Mouse (Mus musculus) ES-Bruce4 (cell line): ENCODE results near the gene Mapk8ip1. TPM values are rescaled to one million over a fixed set of nuclear protein-coding genes. Genes with fewer than 3 reads are reported as not detected.

Source experiments
- H3K27ac ChIP-seq: 2 replicates; pipeline ENCODE4 v1.5.1; 2012; ENCODE audit warnings: low read length, inconsistent platforms; ENCODE audit not compliant: insufficient read depth
- H3K27me3 ChIP-seq: 2 replicates; pipeline ENCODE4 v1.6.1; 2012; ENCODE audit warnings: mild to moderate bottlenecking, low read length, inconsistent platforms; ENCODE audit not compliant: control insufficient read depth, poor library complexity, insufficient read depth, severe bottlenecking
- H3K36me3 ChIP-seq: 2 replicates; pipeline ENCODE4 v1.6.1; 2012; ENCODE audit warnings: inconsistent platforms, mild to moderate bottlenecking, low read length, moderate library complexity; ENCODE audit not compliant: control insufficient read depth, poor library complexity, insufficient read depth, severe bottlenecking
- H3K4me1 ChIP-seq: one replicate; pipeline ENCODE4 v1.8.1; 2011; ENCODE audit warnings: low read length; ENCODE audit not compliant: control insufficient read depth, insufficient read depth
- H3K4me3 ChIP-seq: 2 replicates; pipeline ENCODE4 v1.5.1; 2011; ENCODE audit warnings: low read depth, mild to moderate bottlenecking, low read length
- H3K9ac ChIP-seq: 2 replicates; pipeline ENCODE4 v1.6.1; 2012; ENCODE audit warnings: low read depth, mild to moderate bottlenecking, inconsistent platforms; ENCODE audit not compliant: poor library complexity, severe bottlenecking
- H3K9me3 ChIP-seq: replicated peaks from 2 replicates; pipeline ENCODE4 v1.6.1; 2012; ENCODE audit warnings: mild to moderate bottlenecking, low read length, inconsistent platforms; ENCODE audit not compliant: control insufficient read depth, poor library complexity, insufficient read depth, severe bottlenecking
- CTCF ChIP-seq: IDR thresholded peaks from one replicate; pipeline ENCODE4 v1.8.1; 2011; ENCODE audit warnings: low read depth, low read length
- EP300 ChIP-seq: IDR thresholded peaks from 2 replicates; pipeline ENCODE4 v1.6.1; 2011; ENCODE audit warnings: low read depth, low read length; ENCODE audit not compliant: insufficient read depth
- POLR2A ChIP-seq: IDR thresholded peaks from one replicate; pipeline ENCODE4 v1.8.1; 2011; ENCODE audit warnings: low read length; ENCODE audit not compliant: insufficient read depth
- polyA plus RNA-seq: library from polyadenylated mRNA; stranded (reverse); fragments of >200 nt; gene quantifications from 2 replicates; pipeline ENCODE4 v1.2.4, GENCODE M21; 2011; ENCODE audit warnings: low read depth; ENCODE audit not compliant: missing spikeins, insufficient read depth, insufficient read length

Mapk8ip1 gene
- polyA plus RNA-seq, 1 experiment, result 13.6 TPM

DNA sequence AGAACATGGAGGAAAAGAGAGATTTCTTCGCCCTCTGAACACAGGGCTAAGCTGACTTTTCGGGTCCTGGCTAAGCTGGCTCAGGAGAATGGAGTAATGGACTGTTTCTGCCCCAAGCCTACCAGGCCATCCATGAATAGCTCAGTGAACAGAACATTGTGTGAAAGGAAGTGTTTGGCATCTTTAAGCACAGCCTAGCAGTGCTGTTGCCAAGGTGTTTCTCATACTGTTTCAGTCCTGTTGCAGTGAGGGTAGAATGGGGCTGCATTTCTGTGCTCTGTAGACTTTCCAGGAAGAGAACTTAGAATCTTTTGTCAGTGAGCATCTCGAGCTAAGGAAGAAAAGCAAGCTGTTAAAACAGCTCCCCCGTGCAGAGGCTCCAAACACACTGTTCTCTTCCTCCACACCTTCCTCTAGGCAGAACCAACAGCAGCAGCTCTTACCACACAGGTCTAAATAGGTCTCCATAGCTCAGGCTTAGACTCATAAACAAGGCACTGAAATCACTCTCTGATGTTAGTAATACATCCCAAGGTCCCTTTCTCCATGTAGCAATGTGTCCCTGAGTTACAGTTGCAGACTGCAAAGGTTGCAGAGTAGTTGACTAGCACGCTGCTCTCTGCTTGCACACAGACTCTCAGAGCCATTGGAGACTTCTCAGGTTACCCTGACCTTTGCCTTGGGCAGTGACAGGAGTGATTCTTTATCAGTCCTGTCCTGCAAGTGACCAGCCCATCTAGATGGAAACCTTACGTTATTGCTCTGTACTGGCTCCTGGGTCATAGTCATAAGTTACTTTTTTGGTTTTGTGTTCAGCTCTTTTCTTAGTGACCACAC, 51.3 kb downstream of the Mapk8ip1 start:
- Histone ChIP-seq H3K27me3 (no peaks in the 10 kb centered on the region), H3K4me3 (no peak overlapping the region), H3K36me3 (no peaks in the 10 kb centered on the region), H3K27ac (no peak overlapping the region), H3K4me1 (no peaks in the 10 kb centered on the region), H3K9me3 (no peaks in the 10 kb centered on the region), H3K9ac (no peak overlapping the region)
- TF ChIP-seq EP300 (no peak), CTCF (no peak), POLR2A (no peak)

DNA sequence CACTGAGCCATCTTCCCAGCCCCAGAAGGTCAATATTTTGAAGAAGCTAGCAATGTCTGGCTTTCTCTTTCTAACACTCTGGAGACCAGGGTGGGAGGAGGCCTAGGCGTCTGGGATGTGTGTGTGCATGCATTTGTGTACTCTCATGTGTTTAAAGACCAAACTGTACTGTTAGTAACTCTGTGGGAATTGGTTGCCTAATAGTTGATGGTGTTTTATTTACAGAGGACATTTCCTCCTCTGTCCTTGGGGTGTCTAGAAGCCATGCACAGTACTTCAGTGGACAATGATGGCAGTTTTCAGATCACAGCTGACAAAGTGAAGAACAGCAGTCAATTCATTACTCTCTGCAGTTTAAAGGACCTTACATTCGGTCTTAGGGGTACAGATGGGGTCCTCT, 53.9 kb downstream of the Mapk8ip1 start:
- H3K9ac ChIP-seq, result no peak overlapping the region
- no peaks in the 10 kb centered on the region for H3K9me3 ChIP-seq
- H3K36me3 ChIP-seq, result no peaks in the 10 kb centered on the region
- no peaks in the 10 kb centered on the region for H3K4me1 ChIP-seq
- no peak overlapping the region for H3K27ac ChIP-seq
- no peak overlapping the region for H3K4me3 ChIP-seq
- TF ChIP-seq POLR2A (no peak), EP300 (no peak), CTCF (no peak)
- H3K27me3 ChIP-seq, result no peaks in the 10 kb centered on the region

DNA sequence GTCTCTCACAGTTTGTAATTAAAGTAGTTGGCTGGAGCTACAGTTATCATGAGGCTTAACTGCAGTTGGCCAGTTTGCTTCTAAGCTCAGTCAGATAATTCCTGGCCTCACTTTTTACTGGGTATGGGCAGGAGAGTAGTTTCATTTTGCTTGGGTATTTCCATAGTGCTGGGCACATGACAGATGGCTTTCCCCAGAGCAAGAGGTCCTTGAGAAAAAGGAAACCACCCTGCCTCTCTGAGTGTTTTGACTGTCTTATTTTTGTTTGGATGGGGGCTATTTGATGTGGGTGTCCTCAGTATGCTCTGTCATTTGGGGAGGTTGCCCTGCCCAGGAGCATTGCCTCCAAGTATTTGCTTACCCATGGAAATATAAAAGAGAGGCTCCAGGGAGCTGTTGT, 58.6 kb downstream of the Mapk8ip1 start:
- H3K9ac ChIP-seq, result no peak overlapping the region
- TF ChIP-seq CTCF (no peak), POLR2A (no peak), EP300 (no peak)
- no peaks in the 10 kb centered on the region for H3K27me3 ChIP-seq
- H3K4me1 ChIP-seq, result no peaks in the 10 kb centered on the region
- H3K27ac ChIP-seq, result no peak overlapping the region
- H3K4me3 ChIP-seq, result no peak overlapping the region
- no peaks in the 10 kb centered on the region for H3K36me3 ChIP-seq
- no peaks in the 10 kb centered on the region for H3K9me3 ChIP-seq

Other genes starting within 250 kb of the Mapk8ip1 start
- 7.3 and 7.9 TPM in 2 replicates for gene Pex16, start 26.6 kb downstream of the Mapk8ip1 start, polyA plus RNA-seq
- gene Large2, start 26.4 kb downstream of the Mapk8ip1 start, polyA plus RNA-seq, result 27.9 and 31.4 TPM in 2 replicates
- 1.2 TPM in 1 of 2 replicates, not detected in the other for gene 1700029I15Rik, start 18.7 kb downstream of the Mapk8ip1 start, polyA plus RNA-seq
- 9.9 and 11.8 TPM in 2 replicates for gene Cry2, start 32.8 kb upstream of the Mapk8ip1 start, polyA plus RNA-seq
- 7.6 and 8.2 TPM in 2 replicates for gene Slc35c1, start 59.3 kb upstream of the Mapk8ip1 start, polyA plus RNA-seq
- gene Chst1, start 198.4 kb upstream of the Mapk8ip1 start, polyA plus RNA-seq, result 7.0 and 8.5 TPM in 2 replicates